Mouse (Mus musculus) limb, embryonic 14.5 days (tissue): ENCODE data around the gene Platr17. TPM values are rescaled to one million over a fixed set of nuclear protein-coding genes. Genes with fewer than 3 reads are reported as not detected.
A peak's percentile ranks its signal among the peaks of the same experiment; 100 is the strongest.

Source experiments
- ATAC-seq: fragments of 200-750 bp; cut with Nextera tagmentation; 2 replicates; pipeline ENCODE4 v1.8.0; 2017; ENCODE audit warnings: low read depth, moderate number of reproducible peaks, moderate TSS enrichment; ENCODE audit not compliant: low FRiP score
- DNase-seq: peaks from one replicate; pipeline ENCODE4 v3.0.0-alpha.2; 2015; ENCODE audit warnings: low spot score
- H3K27ac ChIP-seq: fragments of 300-500 bp; sonication (generic); replicated peaks from 2 replicates; pipeline ENCODE4 v1.5.1; 2014; ENCODE audit warnings: low read depth, mild to moderate bottlenecking, low read length, moderate library complexity, mixed read lengths
- H3K27me3 ChIP-seq: fragments of 300-500 bp; sonication (generic); 2 replicates; pipeline ENCODE4 v1.6.1; 2014; ENCODE audit warnings: low read length, mixed read lengths; ENCODE audit not compliant: control insufficient read depth, insufficient read depth
- H3K36me3 ChIP-seq: fragments of 300-500 bp; sonication (generic); 2 replicates; pipeline ENCODE4 v1.6.1; 2014; ENCODE audit warnings: mild to moderate bottlenecking, low read length, moderate library complexity, mixed read lengths; ENCODE audit not compliant: control insufficient read depth, insufficient read depth
- H3K4me1 ChIP-seq: fragments of 300-500 bp; sonication (generic); 2 replicates; pipeline ENCODE4 v1.6.1; 2014; ENCODE audit warnings: antibody characterized with exemption, low read length, mixed read lengths; ENCODE audit not compliant: control insufficient read depth, insufficient read depth
- H3K4me2 ChIP-seq: fragments of 300-500 bp; sonication (generic); replicated peaks from 2 replicates; pipeline ENCODE4 v1.6.1; 2014; ENCODE audit warnings: low read depth, mild to moderate bottlenecking, low read length, moderate library complexity; ENCODE audit not compliant: severe bottlenecking
- H3K4me3 ChIP-seq: fragments of 300-500 bp; sonication (generic); replicated peaks from 2 replicates; pipeline ENCODE4 v1.5.1; 2014; ENCODE audit warnings: low read length
- H3K9ac ChIP-seq: fragments of 300-500 bp; sonication (generic); 2 replicates; pipeline ENCODE4 v1.6.1; 2014; ENCODE audit warnings: mild to moderate bottlenecking, low read depth, low read length, moderate library complexity; ENCODE audit not compliant: severe bottlenecking
- H3K9me3 ChIP-seq: fragments of 300-500 bp; sonication (generic); 2 replicates; pipeline ENCODE4 v1.6.1; 2016; ENCODE audit warnings: low read length; ENCODE audit not compliant: control insufficient read depth
- POLR2A ChIP-seq: fragments of 200-500 bp; IDR thresholded peaks from 2 replicates; pipeline ENCODE4 v1.8.0; 2012; ENCODE audit warnings: inconsistent platforms, mild to moderate bottlenecking, moderate library complexity, borderline replicate concordance; ENCODE audit not compliant: insufficient read depth, insufficient read length; ENCODE audit errors: extremely low read depth
- WGBS: fragments of 180-500 bp; shearing (Covaris S2); extraction: QIAGEN DNeasy Blood & Tissue Kit; methylation state at CpG from one replicate; pipeline ENCODE4 v1.1.7; 2014; 5-methylcytosine and 5-hydroxymethylcytosine counted together
- polyA plus RNA-seq, 2 experiments: library from polyadenylated mRNA; depleted of rRNA in 1 of 2; stranded (reverse) in 1 of 2; unstranded in 1 of 2; fragments of >200 nt; fragmentation: Nextera tagmentation in 1 of 2; extraction: Ambion mirVana in 1 of 2; gene quantifications; 2 replicates each; pipeline versions ENCODE4 v1.2.1 to v1.2.3; 2012 to 2014

Platr17 gene
- polyA plus RNA-seq, 2 experiments, result 0.34 to 0.40 TPM

GRCm38 (mm10) chr17:33917656-33918292 is 12.8 kb downstream of the Platr17 start:
- peaks cover 31% of the 10 kb centered on the region for H3K36me3 ChIP-seq
- no peak for DNase-seq
- H3K27ac ChIP-seq, result no peak overlapping the region
- TF ChIP-seq POLR2A, result no peak
- no peaks in the 10 kb centered on the region for H3K9me3 ChIP-seq
- H3K4me2 ChIP-seq, result no peak overlapping the region
- ATAC-seq, result no peak
- no peaks in the 10 kb centered on the region for H3K27me3 ChIP-seq
- H3K4me3 ChIP-seq, result 0 out of 2 replicates have a peak overlapping the region, but pooled peaks have one; percentile 4
- peaks cover 18% of the 10 kb centered on the region for H3K4me1 ChIP-seq
- WGBS, result 82% methylated on average over 18 of the region's 18 CpGs
- no peak overlapping the region for H3K9ac ChIP-seq

GRCm38 (mm10) chr17:33918293-33919203 is 13.6 kb downstream of the Platr17 start:
- H3K27me3 ChIP-seq, result no peaks in the 10 kb centered on the region
- TF ChIP-seq POLR2A, result no peak
- 60% methylated on average over 37 of the region's 37 CpGs for WGBS
- peak overlapping the region; percentile 66; the same call in 1 of the 2 replicates for H3K9ac ChIP-seq
- no peaks in the 10 kb centered on the region for H3K9me3 ChIP-seq
- no peak overlapping the region for H3K27ac ChIP-seq
- peaks cover 18% of the 10 kb centered on the region for H3K4me1 ChIP-seq
- no peak for DNase-seq
- peaks cover 25% of the 10 kb centered on the region for H3K36me3 ChIP-seq
- ATAC-seq, result no peak
- H3K4me3 ChIP-seq, result peak overlapping the region; percentile 67
- peak overlapping the region; percentile 99 for H3K4me2 ChIP-seq

GRCm38 (mm10) chr17:33919351-33920281 is 14.7 kb downstream of the Platr17 start:
- Histone ChIP-seq H3K4me2 (peak overlapping the region; percentile 99), H3K9ac (peak overlapping the region; percentile 66), H3K4me3 (peak overlapping the region; percentile 67), H3K36me3 (peaks cover 14% of the 10 kb centered on the region; the same call in 1 of the 2 replicates), H3K4me1 (peaks cover 18% of the 10 kb centered on the region), H3K9me3 (no peaks in the 10 kb centered on the region), H3K27me3 (no peaks in the 10 kb centered on the region), H3K27ac (peak overlapping the region; percentile 33)
- DNase-seq (no peak), ATAC-seq (no peak)
- no peak for TF ChIP-seq POLR2A
- WGBS, result under 1% methylated on average over 52 of the region's 52 CpGs

GRCm38 (mm10) chr17:33920282-33921097 is 15.6 kb downstream of the Platr17 start:
- peak overlapping the region; percentile 99 for H3K4me2 ChIP-seq
- H3K9me3 ChIP-seq, result no peaks in the 10 kb centered on the region
- DNase-seq (peak; percentile 77), ATAC-seq (peak; percentile 30)
- H3K36me3 ChIP-seq, result peaks cover 8% of the 10 kb centered on the region; the same call in 1 of the 2 replicates
- H3K27me3 ChIP-seq, result no peaks in the 10 kb centered on the region
- peak overlapping the region; percentile 66 for H3K9ac ChIP-seq
- H3K27ac ChIP-seq, result peak overlapping the region; percentile 33; the same call in 1 of the 2 replicates
- H3K4me3 ChIP-seq, result peak overlapping the region; percentile 67
- peaks cover 10% of the 10 kb centered on the region for H3K4me1 ChIP-seq
- TF ChIP-seq POLR2A, result no peak
- WGBS, result under 1% methylated on average over 36 of the region's 36 CpGs
